Mouse (Mus musculus): ENCODE measurements around the gene Slc38a9. TPM values are rescaled to one million over a fixed set of nuclear protein-coding genes. Genes with fewer than 3 reads are reported as not detected.

The Slc38a9 gene
- polyA plus RNA-seq, 1 experiment from 2014 or later: 26.5 TPM

GRCm38 (mm10) chr13:112672797-112673196, 12.2 kb downstream of the Slc38a9 start:
- no peak overlapping the region for H3K4me2 ChIP-seq (ENCODE audit: low read depth, low read length)
- peaks cover 10% of the 10 kb centered on the region for H3K36me3 ChIP-seq (ENCODE audit: control insufficient read depth, insufficient read depth, low read length)
- H3K9me3 ChIP-seq (ENCODE audit: control insufficient read depth, low read length): no peaks in the 10 kb centered on the region
- H3K4me3 ChIP-seq (ENCODE audit: low read depth, low read length): no peak overlapping the region
- H3K27ac ChIP-seq (ENCODE audit: low read depth, low read length): no peak overlapping the region
- no peak for ATAC-seq (ENCODE audit: low read depth)
- 89% methylated on average over 6 of the region's 6 CpGs for WGBS
- no peak overlapping the region for H3K9ac ChIP-seq (replicated peaks; ENCODE audit: low read depth, low read length)
- H3K27me3 ChIP-seq (ENCODE audit: control insufficient read depth, insufficient read depth, low read length): no peaks in the 10 kb centered on the region
- H3K4me1 ChIP-seq (ENCODE audit: control insufficient read depth, insufficient read depth, low read length): no peaks in the 10 kb centered on the region

GRCm38 (mm10) chr13:112673899-112674447, 13.4 kb downstream of the Slc38a9 start:
- Histone ChIP-seq H3K9me3 (ENCODE audit: control insufficient read depth, low read length) (no peaks in the 10 kb centered on the region), H3K27ac (ENCODE audit: low read depth, low read length) (no peak overlapping the region), H3K4me3 (ENCODE audit: low read depth, low read length) (no peak overlapping the region), H3K4me1 (ENCODE audit: control insufficient read depth, insufficient read depth, low read length) (no peaks in the 10 kb centered on the region), H3K27me3 (ENCODE audit: control insufficient read depth, insufficient read depth, low read length) (no peaks in the 10 kb centered on the region), H3K36me3 (ENCODE audit: control insufficient read depth, insufficient read depth, low read length) (peaks cover 10% of the 10 kb centered on the region), H3K9ac (replicated peaks; ENCODE audit: low read depth, low read length) (no peak overlapping the region), H3K4me2 (ENCODE audit: low read depth, low read length) (no peak overlapping the region)
- 11% methylated on average over 9 of the region's 9 CpGs for WGBS
- peak; percentile 86; the same call in 1 of the 2 replicates for ATAC-seq (ENCODE audit: low read depth)

GRCm38 (mm10) chr13:112678154-112678553, 17.6 kb downstream of the Slc38a9 start:
- Histone ChIP-seq H3K36me3 (ENCODE audit: control insufficient read depth, insufficient read depth, low read length) (no peaks in the 10 kb centered on the region), H3K9me3 (ENCODE audit: control insufficient read depth, low read length) (no peaks in the 10 kb centered on the region), H3K9ac (replicated peaks; ENCODE audit: low read depth, low read length) (no peak overlapping the region), H3K27me3 (ENCODE audit: control insufficient read depth, insufficient read depth, low read length) (no peaks in the 10 kb centered on the region), H3K4me1 (ENCODE audit: control insufficient read depth, insufficient read depth, low read length) (no peaks in the 10 kb centered on the region), H3K4me3 (ENCODE audit: low read depth, low read length) (no peak overlapping the region), H3K4me2 (ENCODE audit: low read depth, low read length) (no peak overlapping the region), H3K27ac (ENCODE audit: low read depth, low read length) (no peak overlapping the region)
- WGBS: 87% methylated on average over 4 of the region's 4 CpGs
- ATAC-seq (ENCODE audit: low read depth): no peak

- H3K27me3 ChIP-seq (ENCODE audit: control insufficient read depth, insufficient read depth, low read length): no peaks in the 10 kb centered on the region
- no peak overlapping the region for H3K4me3 ChIP-seq (ENCODE audit: low read depth, low read length)
- no peak overlapping the region for H3K27ac ChIP-seq (ENCODE audit: low read depth, low read length)
- H3K9me3 ChIP-seq (ENCODE audit: control insufficient read depth, low read length): no peaks in the 10 kb centered on the region
- H3K9ac ChIP-seq (replicated peaks; ENCODE audit: low read depth, low read length): no peak overlapping the region
- 78% methylated on average over 2 of the region's 2 CpGs for WGBS
- H3K4me1 ChIP-seq (ENCODE audit: control insufficient read depth, insufficient read depth, low read length): no peaks in the 10 kb centered on the region
- no peak overlapping the region for H3K4me2 ChIP-seq (ENCODE audit: low read depth, low read length)
- no peaks in the 10 kb centered on the region for H3K36me3 ChIP-seq (ENCODE audit: control insufficient read depth, insufficient read depth, low read length)
- no peak for ATAC-seq (ENCODE audit: low read depth)
Measured at GRCm38 (mm10) chr13:112683312-112683711, 22.8 kb downstream of the Slc38a9 start.

GRCm38 (mm10) chr13:112683970-112684369, 23.4 kb downstream of the Slc38a9 start:
- ATAC-seq (ENCODE audit: low read depth): no peak
- H3K4me2 ChIP-seq (ENCODE audit: low read depth, low read length): no peak overlapping the region
- no peaks in the 10 kb centered on the region for H3K9me3 ChIP-seq (ENCODE audit: control insufficient read depth, low read length)
- H3K4me3 ChIP-seq (ENCODE audit: low read depth, low read length): no peak overlapping the region
- H3K27me3 ChIP-seq (ENCODE audit: control insufficient read depth, insufficient read depth, low read length): no peaks in the 10 kb centered on the region
- no peaks in the 10 kb centered on the region for H3K4me1 ChIP-seq (ENCODE audit: control insufficient read depth, insufficient read depth, low read length)
- no peak overlapping the region for H3K27ac ChIP-seq (ENCODE audit: low read depth, low read length)
- 90% methylated on average over 6 of the region's 6 CpGs for WGBS
- no peaks in the 10 kb centered on the region for H3K36me3 ChIP-seq (ENCODE audit: control insufficient read depth, insufficient read depth, low read length)
- no peak overlapping the region for H3K9ac ChIP-seq (replicated peaks; ENCODE audit: low read depth, low read length)

- Histone ChIP-seq H3K27ac (ENCODE audit: low read depth, low read length) (no peak overlapping the region), H3K4me1 (ENCODE audit: control insufficient read depth, insufficient read depth, low read length) (no peaks in the 10 kb centered on the region)
- WGBS: 89% methylated on average over 2 of the region's 2 CpGs
Measured at GRCm38 (mm10) chr13:112686155-112686554, 25.6 kb downstream of the Slc38a9 start.

GRCm38 (mm10) chr13:112692870-112693553, 32.5 kb downstream of the Slc38a9 start:
- Histone ChIP-seq H3K9me3 (ENCODE audit: control insufficient read depth, low read length) (no peaks in the 10 kb centered on the region), H3K4me3 (ENCODE audit: low read depth, low read length) (no peak overlapping the region), H3K27ac (ENCODE audit: low read depth, low read length) (no peak overlapping the region), H3K9ac (replicated peaks; ENCODE audit: low read depth, low read length) (no peak overlapping the region), H3K4me1 (ENCODE audit: control insufficient read depth, insufficient read depth, low read length) (no peaks in the 10 kb centered on the region), H3K36me3 (ENCODE audit: control insufficient read depth, insufficient read depth, low read length) (0 out of 2 replicates have a peak, but pooled peaks cover 6% of the 10 kb centered on the region), H3K27me3 (ENCODE audit: control insufficient read depth, insufficient read depth, low read length) (no peaks in the 10 kb centered on the region), H3K4me2 (ENCODE audit: low read depth, low read length) (no peak overlapping the region)
- WGBS: 95% methylated on average over 10 of the region's 10 CpGs
- ATAC-seq (ENCODE audit: low read depth): no peak

More at GRCm38 (mm10) chr13:112686155-112686554, 25.6 kb downstream of the Slc38a9 start:
- Histone ChIP-seq H3K27me3 (ENCODE audit: control insufficient read depth, insufficient read depth, low read length) (no peaks in the 10 kb centered on the region), H3K36me3 (ENCODE audit: control insufficient read depth, insufficient read depth, low read length) (0 out of 2 replicates have a peak, but pooled peaks cover 3% of the 10 kb centered on the region), H3K4me3 (ENCODE audit: low read depth, low read length) (no peak overlapping the region), H3K9me3 (ENCODE audit: control insufficient read depth, low read length) (no peaks in the 10 kb centered on the region), H3K4me2 (ENCODE audit: low read depth, low read length) (no peak overlapping the region), H3K9ac (replicated peaks; ENCODE audit: low read depth, low read length) (no peak overlapping the region)
- ATAC-seq (ENCODE audit: low read depth): no peak

- WGBS: 98% methylated on average over 8 of the region's 8 CpGs
- Histone ChIP-seq H3K27me3 (ENCODE audit: control insufficient read depth, insufficient read depth, low read length) (no peaks in the 10 kb centered on the region), H3K4me2 (ENCODE audit: low read depth, low read length) (no peak overlapping the region), H3K9ac (replicated peaks; ENCODE audit: low read depth, low read length) (no peak overlapping the region), H3K4me3 (ENCODE audit: low read depth, low read length) (no peak overlapping the region), H3K27ac (ENCODE audit: low read depth, low read length) (no peak overlapping the region), H3K36me3 (ENCODE audit: control insufficient read depth, insufficient read depth, low read length) (0 out of 2 replicates have a peak, but pooled peaks cover 3% of the 10 kb centered on the region), H3K9me3 (ENCODE audit: control insufficient read depth, low read length) (no peaks in the 10 kb centered on the region), H3K4me1 (ENCODE audit: control insufficient read depth, insufficient read depth, low read length) (no peaks in the 10 kb centered on the region)
- ATAC-seq (ENCODE audit: low read depth): no peak
Measured at GRCm38 (mm10) chr13:112695526-112696240, 35.1 kb downstream of the Slc38a9 start.

- Histone ChIP-seq H3K27ac (ENCODE audit: low read depth, low read length) (no peak overlapping the region), H3K9ac (replicated peaks; ENCODE audit: low read depth, low read length) (no peak overlapping the region), H3K4me1 (ENCODE audit: control insufficient read depth, insufficient read depth, low read length) (no peaks in the 10 kb centered on the region), H3K36me3 (ENCODE audit: control insufficient read depth, insufficient read depth, low read length) (no peaks in the 10 kb centered on the region; the same call in none of the 2 replicates), H3K27me3 (ENCODE audit: control insufficient read depth, insufficient read depth, low read length) (no peaks in the 10 kb centered on the region), H3K9me3 (ENCODE audit: control insufficient read depth, low read length) (no peaks in the 10 kb centered on the region), H3K4me2 (ENCODE audit: low read depth, low read length) (no peak overlapping the region), H3K4me3 (ENCODE audit: low read depth, low read length) (no peak overlapping the region)
- WGBS: 91% methylated on average over 8 of the region's 8 CpGs
- no peak for ATAC-seq (ENCODE audit: low read depth)
Measured at GRCm38 (mm10) chr13:112701256-112701655, 40.7 kb downstream of the Slc38a9 start.
